Mouse (Mus musculus) granulocyte monocyte progenitor cell, adult 5-6 weeks (primary cell): Measurements from ENCODE around the gene Crim1. TPM values are rescaled to one million over a fixed set of nuclear protein-coding genes. Genes with fewer than 3 reads are reported as not detected.
A peak's percentile ranks its signal among the peaks of the same experiment; 100 is the strongest.

Experiments used
- ATAC-seq: replicated peaks from 2 replicates; pipeline ENCODE4 v1.8.0; 2016; ENCODE audit warnings: mild to moderate bottlenecking, moderate TSS enrichment, inconsistent platforms; ENCODE audit not compliant: poor library complexity, severe bottlenecking
- total RNA-seq, 2 experiments: library from RNA; stranded (forward) in 1 of 2; stranded (reverse) in 1 of 2; fragments of 200-712, 200-1000 nt in 1 of 2; fragments of >200 nt in 1 of 2; fragmentation: Nextera tagmentation in 1 of 2; gene quantifications; 2 replicates each; pipeline ENCODE4 v1.2.3; 2014 to 2017

Gene Crim1
- total RNA-seq, 2 experiments from 2014 or later = 0.67 to 1.7 TPM

DNA sequence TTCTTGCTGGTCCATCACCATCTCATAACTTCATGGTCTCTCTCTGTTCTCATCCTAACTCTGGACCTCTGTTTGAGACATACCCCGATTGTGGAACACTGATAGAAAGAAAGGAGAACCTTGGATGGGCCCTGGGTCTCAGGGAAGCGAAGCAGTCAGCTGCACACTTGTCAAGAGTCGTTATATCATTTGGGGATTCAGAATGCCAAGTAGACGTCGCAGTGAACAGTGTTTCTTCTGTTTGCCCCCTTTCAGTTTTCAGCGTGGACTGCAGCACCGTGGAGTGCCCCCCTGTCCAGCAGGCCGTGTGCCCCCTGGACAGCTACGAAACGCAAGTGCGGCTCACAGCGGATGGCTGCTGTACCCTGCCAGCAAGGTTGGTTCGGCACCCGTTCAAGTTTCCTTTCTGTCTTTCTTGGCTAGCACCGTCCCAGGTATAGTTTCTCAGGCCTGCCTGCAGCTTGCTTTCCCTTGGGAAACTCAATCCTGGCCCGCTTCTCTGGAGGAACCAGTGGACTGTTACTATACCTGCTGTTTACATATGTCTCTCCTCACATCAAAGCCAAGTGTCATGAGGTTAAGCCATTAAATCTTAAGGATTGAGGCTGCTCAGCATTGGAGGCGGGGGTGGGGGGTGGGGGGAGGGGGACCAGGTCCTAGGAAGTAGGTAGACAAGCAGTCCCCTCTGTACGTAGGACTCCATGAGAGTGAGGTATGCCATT lies 81.1 kb downstream of the Crim1 start:
- no peak for ATAC-seq

GRCm38 (mm10) chr17:78283271-78283992 lies 83.4 kb downstream of the Crim1 start:
- no peak for ATAC-seq

DNA sequence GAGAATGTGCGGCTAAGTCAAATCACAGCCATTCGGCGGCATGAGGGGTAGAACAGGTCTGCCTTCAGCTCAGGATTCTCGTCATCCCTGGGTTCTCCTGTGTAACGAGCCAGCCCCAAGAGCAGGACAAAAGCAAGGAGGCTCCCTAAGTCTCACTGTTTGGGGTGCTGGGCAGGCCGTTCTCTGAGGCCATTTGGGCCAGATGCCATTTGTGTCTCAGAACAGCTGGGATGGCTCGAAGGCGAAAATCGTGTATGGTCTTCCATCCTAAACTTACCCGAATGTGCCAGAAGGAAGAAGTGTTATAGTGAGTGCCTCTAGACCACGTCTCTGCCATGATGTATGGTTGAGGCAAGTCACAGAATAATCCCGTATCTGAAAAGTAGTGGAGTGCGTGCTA lies 86.0 kb downstream of the Crim1 start:
- no peak for ATAC-seq

DNA sequence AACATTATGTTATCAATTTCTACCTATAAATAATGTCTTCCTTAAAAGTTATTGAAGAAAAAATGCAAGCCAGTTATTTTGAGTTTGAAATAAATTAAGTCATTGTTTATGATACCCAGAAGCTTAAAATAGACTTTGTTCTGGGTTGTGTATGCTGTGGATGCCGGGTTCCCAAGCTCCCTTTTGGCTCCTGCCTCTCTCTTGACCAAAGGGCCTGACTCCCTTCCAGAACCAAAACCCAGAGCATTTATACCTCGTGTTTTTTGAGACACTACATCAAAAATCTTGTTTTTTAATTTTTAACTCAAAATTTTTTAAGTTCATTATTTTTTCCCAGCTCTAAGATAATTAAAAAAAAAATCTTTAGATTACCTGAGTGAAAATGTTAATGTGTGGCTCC lies 87.3 kb downstream of the Crim1 start:
- no peak for ATAC-seq

DNA sequence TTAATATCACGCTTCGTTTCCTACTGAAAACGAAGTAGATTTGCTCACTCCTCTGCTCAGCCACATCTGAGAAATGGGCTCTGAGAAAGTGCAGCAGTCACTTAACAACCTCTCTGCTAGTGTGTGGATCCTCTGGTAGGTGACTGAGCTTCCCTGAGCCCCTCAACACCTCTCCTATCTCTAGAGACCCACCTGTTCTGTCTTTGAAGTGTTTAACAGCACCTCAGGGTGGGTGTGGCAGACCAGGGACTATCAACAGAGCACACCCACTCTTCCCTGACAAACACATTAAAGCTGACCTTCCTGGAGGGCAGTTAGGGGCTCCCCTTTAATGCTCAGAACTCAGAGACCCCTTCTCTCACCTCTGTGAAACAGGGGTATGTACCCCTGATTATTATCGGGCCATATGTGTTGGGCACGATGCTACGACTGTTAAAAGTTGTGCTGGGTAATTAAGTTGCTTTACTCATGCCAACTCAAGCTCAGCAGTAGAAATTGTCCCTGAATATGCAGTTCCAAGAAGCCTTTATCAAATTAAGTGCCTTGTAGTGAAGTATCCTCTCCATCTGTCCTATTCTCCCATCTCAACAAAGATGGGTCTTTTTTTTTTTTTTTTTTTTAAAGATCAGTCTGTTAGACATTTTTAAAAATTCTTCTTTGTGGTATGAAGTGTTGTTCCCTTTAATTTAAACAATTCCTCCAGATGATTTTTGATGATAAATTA lies 90.3 kb downstream of the Crim1 start:
- no peak for ATAC-seq

GRCm38 (mm10) chr17:78291030-78291429 lies 91.0 kb downstream of the Crim1 start:
- ATAC-seq = no peak

- ATAC-seq = no peak
Measured at GRCm38 (mm10) chr17:78292301-78292700, 92.3 kb downstream of the Crim1 start.

- ATAC-seq = no peak
Measured at GRCm38 (mm10) chr17:78292827-78293488, 92.9 kb downstream of the Crim1 start.

- ATAC-seq = no peak
Measured at GRCm38 (mm10) chr17:78295979-78296378, 95.9 kb downstream of the Crim1 start.

DNA sequence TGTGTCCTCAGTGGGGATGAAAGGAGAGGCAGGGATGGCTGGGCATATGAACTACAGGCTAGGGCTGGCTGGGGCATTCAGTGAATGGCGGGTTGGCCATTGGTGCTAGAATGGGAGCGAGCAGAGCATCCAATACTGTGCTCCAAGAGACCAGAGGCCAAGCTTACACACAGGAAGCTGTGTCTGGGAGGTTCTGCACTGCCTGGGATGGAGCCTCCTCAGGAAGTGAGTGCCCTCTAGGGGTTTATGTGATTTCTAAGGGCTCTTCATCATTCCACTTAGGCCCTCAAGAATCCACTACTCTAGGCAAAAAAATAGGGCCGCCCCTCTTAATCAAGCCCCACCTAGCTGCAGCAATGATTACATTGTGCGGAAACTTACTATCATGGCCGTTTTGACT lies 98.1 kb downstream of the Crim1 start:
- no peak for ATAC-seq

- ATAC-seq = peak; percentile 59
Measured at GRCm38 (mm10) chr17:78298967-78299540, 99.0 kb downstream of the Crim1 start.

- no peak for ATAC-seq
Measured at GRCm38 (mm10) chr17:78303053-78303452, 103.0 kb downstream of the Crim1 start.

- no peak for ATAC-seq
Measured at GRCm38 (mm10) chr17:78304059-78304458, 104.0 kb downstream of the Crim1 start.

GRCm38 (mm10) chr17:78306434-78306833 lies 106.4 kb downstream of the Crim1 start:
- ATAC-seq = no peak

GRCm38 (mm10) chr17:78308221-78308620 lies 108.2 kb downstream of the Crim1 start:
- ATAC-seq = no peak

GRCm38 (mm10) chr17:78313006-78313405 lies 113.0 kb downstream of the Crim1 start:
- ATAC-seq = no peak

DNA sequence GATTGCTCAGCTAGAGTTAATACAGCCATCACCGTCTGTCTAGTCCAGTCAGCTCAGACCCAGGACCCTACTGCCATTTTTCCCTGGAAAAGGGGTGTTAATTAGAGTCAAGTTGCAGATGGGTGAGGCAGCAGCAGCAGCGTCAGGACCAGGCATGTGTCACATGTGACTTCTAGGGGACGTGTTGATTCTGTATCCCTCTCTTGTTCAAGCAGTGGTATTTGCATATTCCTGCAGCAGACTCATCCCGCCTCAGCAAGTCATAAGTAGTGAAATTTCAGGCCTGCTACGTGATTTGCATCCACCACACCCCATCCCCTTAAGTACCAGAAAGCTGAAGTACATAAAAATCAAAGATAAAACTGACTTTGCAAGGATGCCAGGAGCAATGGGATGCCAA lies 113.6 kb downstream of the Crim1 start:
- ATAC-seq = no peak

DNA sequence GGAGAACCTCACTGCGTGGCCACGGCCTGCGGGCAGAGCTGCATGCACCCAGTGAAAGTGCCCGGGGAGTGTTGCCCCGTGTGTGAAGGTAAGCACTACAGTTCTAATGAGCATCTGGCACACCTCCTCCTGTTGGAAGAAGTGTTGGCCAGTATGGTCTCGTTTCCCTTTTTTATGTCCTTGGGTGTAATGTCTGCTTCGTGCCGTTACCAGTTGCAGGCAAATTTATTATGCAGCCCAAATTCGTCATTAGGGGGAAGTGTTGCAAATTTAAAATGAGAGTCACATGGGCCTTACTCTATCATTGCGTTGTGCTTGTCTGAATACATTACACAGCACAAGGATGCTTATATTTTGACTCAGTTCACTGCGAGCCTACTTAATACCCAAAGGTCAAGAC lies 115.6 kb downstream of the Crim1 start:
- ATAC-seq = peak; percentile 79

- ATAC-seq = no peak
Measured at GRCm38 (mm10) chr17:78317381-78317780, 117.3 kb downstream of the Crim1 start.

DNA sequence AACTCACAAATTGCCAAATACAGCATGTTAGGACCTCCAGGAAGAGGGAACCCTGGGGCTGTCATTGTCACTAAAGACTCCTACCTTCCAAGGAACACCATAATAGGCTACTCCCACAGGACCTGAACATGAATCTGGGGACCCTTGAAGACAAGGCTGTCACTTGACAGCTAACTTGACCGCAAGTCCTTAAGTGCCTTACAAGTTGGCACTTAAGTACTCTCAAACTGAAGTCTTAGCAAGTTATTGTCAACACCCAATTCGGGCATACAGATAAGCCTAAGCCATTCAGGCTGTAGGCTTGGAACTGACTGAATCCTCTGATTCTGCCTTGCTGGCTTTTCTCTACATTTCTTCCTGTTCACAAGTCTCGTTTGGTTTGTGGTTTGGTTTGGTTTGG lies 118.8 kb downstream of the Crim1 start:
- ATAC-seq = no peak
